Mouse (Mus musculus): ENCODE results near the gene Pcmtd2.

DNA sequence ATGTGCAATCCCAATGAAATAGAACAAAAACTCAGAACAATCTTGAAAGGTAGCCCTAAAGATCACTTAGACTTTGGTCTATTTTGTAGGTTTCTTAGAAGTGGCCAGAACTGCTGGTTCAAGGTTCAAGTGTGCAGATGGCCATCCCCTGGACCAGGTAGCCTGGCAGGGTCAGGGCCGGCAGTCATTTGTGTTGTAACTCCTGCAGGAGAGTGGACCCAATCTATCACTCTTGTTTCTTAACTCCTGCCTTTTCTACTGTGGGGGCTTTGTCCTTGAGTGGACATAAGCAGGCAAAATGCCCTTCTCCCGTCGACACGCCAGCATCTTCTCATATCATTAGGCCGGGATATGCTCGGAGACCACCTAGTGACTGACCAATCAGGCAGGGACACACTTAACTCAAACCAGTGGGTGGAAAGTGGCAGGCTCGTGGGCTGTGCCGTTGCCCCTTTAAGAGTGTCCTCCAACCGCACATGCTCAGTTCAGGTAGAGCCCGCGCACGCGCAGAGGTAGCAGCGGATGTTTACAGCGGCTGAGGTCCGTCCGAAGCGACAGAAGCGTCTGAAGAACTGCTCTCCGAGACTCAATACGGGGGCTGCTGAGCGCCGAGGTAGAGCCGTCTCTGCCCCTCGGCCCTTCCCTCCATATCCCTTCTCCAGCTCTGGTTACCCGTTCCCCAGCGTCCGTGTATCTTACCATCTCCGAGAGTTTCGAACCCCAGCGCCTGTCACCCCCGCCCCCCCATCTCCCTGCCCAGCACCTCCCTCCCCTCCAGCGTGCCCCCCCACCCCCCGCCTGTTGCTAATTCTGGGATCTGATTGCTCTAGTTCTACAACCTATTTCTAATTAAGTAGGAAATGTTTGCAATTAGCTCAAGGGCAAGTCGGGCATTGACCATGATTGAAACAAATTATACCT is at the start of gene Pcmtd2:
- TF ChIP-seq CTCF (IDR thresholded peaks at IDR 0.05; ENCODE audit: low read depth) (no peak), EP300 (IDR thresholded peaks at IDR 0.05; ENCODE audit: low read depth) (no peak)

Data from heart, postnatal 0 days (tissue).